Mouse (Mus musculus) hindbrain, embryonic 15.5 days (tissue): ENCODE data around the gene Krt79. TPM values are rescaled to one million over a fixed set of nuclear protein-coding genes. Genes with fewer than 3 reads are reported as not detected.
A peak's percentile ranks its signal among the peaks of the same experiment; 100 is the strongest.

ENCODE experiments used
- ATAC-seq: fragments of 200-750 bp; cut with Nextera tagmentation; 2 replicates; pipeline ENCODE4 v1.8.0; 2017; ENCODE audit warnings: low read depth, moderate number of reproducible peaks, moderate TSS enrichment; ENCODE audit not compliant: low FRiP score
- H3K27ac ChIP-seq: fragments of 300-500 bp; sonication (generic); replicated peaks from 2 replicates; pipeline ENCODE4 v1.5.1; 2015; ENCODE audit warnings: mild to moderate bottlenecking, inconsistent platforms
- H3K27me3 ChIP-seq: fragments of 300-500 bp; sonication (generic); 2 replicates; pipeline ENCODE4 v1.6.1; 2015; ENCODE audit warnings: control low read depth, inconsistent platforms
- H3K36me3 ChIP-seq: fragments of 300-500 bp; sonication (generic); 2 replicates; pipeline ENCODE4 v1.6.1; 2015; ENCODE audit warnings: control low read depth, inconsistent platforms
- H3K4me1 ChIP-seq: fragments of 300-500 bp; sonication (generic); replicated peaks from 2 replicates; pipeline ENCODE4 v1.6.1; 2015; ENCODE audit warnings: control low read depth, inconsistent platforms
- H3K4me2 ChIP-seq: fragments of 300-500 bp; sonication (generic); 2 replicates; pipeline ENCODE4 v1.6.1; 2015; ENCODE audit warnings: moderate library complexity, mild to moderate bottlenecking, inconsistent platforms
- H3K4me3 ChIP-seq: fragments of 300-500 bp; sonication (generic); 2 replicates; pipeline ENCODE4 v1.5.1; 2015; ENCODE audit warnings: mild to moderate bottlenecking, inconsistent platforms
- H3K9ac ChIP-seq: fragments of 300-500 bp; sonication (generic); 2 replicates; pipeline ENCODE4 v1.6.1; 2015; ENCODE audit warnings: inconsistent platforms
- H3K9me3 ChIP-seq: fragments of 300-500 bp; sonication (generic); 2 replicates; pipeline ENCODE4 v1.6.1; 2016; ENCODE audit warnings: control low read depth, inconsistent platforms
- WGBS: fragments of 180-500 bp; shearing (Covaris S2); methylation state at CpG from one replicate; pipeline ENCODE4 v1.1.7; 2015; 5-methylcytosine and 5-hydroxymethylcytosine counted together
- polyA plus RNA-seq: library from polyadenylated mRNA; unstranded; fragments of >200 nt; fragmentation: Nextera tagmentation; extraction: Ambion mirVana; gene quantifications from 2 replicates; pipeline ENCODE4 v1.2.1, GENCODE M21; 2015

Krt79 gene
- polyA plus RNA-seq, 1 experiment from 2014 or later: 0.70 TPM

DNA sequence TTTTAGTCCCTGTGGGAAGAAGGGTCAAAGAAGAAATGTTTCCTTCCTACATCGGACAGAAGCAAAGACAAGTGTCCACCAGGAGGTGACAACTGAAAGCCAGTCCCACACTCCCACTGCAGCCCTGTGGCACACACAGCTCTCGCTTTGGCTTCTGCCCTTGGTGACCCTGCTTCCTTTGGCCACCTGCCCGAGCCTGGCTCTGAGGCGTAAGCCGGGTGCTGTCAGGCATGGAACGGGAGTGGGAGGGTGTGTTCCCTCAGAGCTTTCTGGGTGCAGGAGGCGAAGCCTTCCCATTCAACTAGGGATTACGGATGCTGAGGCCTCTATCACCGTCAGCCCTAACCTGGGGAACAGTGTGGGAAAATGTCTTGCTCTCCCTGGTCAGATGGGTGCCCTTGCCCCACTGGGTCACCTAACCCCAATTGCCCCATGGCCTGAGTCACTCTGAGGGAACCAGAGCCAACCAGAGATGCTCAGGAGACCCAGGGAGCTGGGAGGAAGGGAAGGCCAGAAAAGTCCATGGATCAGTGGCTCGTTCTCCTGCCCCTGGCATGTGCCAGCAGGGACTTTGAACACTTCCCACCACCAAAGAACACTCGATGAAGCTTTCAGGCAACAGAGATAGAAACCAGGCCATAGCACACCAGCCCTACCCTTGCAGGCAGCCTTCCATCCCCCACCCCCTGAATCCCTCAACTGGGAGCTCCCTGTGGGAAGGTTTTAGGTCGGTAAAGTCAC is 12.6 kb downstream of the Krt79 start:
- Histone ChIP-seq H3K9me3 (no peaks in the 10 kb centered on the region), H3K4me3 (no peak overlapping the region), H3K27ac (no peak overlapping the region), H3K27me3 (0 out of 2 replicates have a peak, but pooled peaks cover 3% of the 10 kb centered on the region), H3K9ac (no peak overlapping the region), H3K4me1 (peaks cover 12% of the 10 kb centered on the region; the same call in 1 of the 2 replicates), H3K36me3 (no peaks in the 10 kb centered on the region), H3K4me2 (no peak overlapping the region)
- no peak for ATAC-seq
- whole genome bisulfite sequencing: 78% methylated on average over 12 of the region's 12 CpGs

DNA sequence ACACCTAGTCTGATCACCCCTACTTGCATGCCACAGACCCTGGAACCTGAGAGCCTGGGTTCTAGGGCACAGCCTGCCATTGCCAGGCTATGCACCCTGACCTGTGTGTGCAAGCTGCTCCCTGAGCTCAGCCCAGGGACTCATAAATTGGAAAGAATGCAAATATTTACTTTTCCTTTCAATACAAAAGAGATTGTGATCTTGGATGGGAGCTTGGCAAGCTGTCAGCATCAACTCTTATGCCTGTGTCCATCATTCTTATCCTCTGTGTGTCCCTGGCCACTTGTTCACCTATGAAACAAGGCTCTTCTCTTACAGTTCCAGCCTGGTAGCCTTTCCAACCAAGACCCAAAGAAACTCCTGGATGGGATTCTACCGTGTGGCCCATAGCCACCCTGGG is 15.1 kb downstream of the Krt79 start:
- Histone ChIP-seq H3K9ac (no peak overlapping the region), H3K4me3 (no peak overlapping the region), H3K27me3 (0 out of 2 replicates have a peak, but pooled peaks cover 3% of the 10 kb centered on the region), H3K27ac (no peak overlapping the region), H3K36me3 (no peaks in the 10 kb centered on the region), H3K4me2 (no peak overlapping the region), H3K4me1 (peaks cover 7% of the 10 kb centered on the region; the same call in 1 of the 2 replicates), H3K9me3 (no peaks in the 10 kb centered on the region)
- no peak for ATAC-seq
- 89% methylated on average over 1 of the region's 1 CpGs for WGBS

DNA sequence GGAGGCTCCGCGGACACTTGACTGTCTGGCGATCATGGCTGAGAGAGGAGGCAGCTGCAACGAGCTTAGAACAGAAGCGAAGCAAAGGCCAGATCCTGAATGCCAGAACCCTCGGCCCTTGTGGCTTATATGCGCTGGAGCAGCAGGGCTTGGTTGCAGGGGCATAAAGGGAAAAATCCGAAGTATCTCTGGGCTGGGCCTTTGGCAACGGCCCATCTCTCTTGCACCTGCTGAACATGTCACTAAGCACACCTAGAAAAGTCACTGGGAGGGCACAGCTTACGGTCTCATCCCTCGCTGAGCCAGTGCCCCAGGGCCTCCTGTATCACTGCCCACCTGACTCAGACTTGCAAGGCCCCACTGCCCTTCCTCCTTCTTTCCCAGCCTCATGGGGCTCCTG is 15.5 kb downstream of the Krt79 start, which contains the start of gene Krt4:
Gene Krt4 (minus strand): TSS at position 101 of the 400 bp plus-strand sequence.
- Histone ChIP-seq H3K36me3 (no peaks in the 10 kb centered on the region), H3K4me2 (no peak within 1 kb of the TSS), H3K27ac (no peak within 1 kb of the TSS), H3K27me3 (no peaks in the 10 kb centered on the region), H3K4me3 (no peak within 1 kb of the TSS), H3K9me3 (no peaks in the 10 kb centered on the region), H3K4me1 (peaks cover 3% of the 10 kb centered on the region; the same call in 1 of the 2 replicates), H3K9ac (no peak within 1 kb of the TSS)
- ATAC-seq: no peak
- 83% methylated on average over 11 of the region's 11 CpGs for WGBS

DNA sequence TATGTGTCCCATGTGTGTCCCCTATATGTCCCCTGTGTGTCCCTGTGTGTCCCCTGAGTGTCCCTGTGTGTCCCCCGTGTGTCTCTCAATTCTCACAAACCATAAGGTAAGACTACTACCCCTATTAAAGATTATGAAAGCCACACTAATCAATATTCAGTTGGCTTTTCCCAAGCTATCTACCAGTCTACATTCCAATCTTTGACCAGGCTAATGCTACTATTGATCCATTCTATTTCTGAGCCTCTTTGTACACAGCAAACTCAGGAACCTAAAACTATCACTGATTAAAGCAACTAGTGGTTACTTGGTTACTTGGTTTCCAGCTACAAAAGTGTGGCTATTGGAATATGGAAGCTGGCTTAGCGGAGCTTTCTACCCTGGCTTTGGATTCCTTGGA is 17.8 kb downstream of the Krt79 start:
- no peak overlapping the region for H3K27ac ChIP-seq
- ATAC-seq: no peak
- 90% methylated on average over 2 of the region's 2 CpGs for WGBS
- no peaks in the 10 kb centered on the region for H3K27me3 ChIP-seq
- no peaks in the 10 kb centered on the region for H3K9me3 ChIP-seq
- H3K36me3 ChIP-seq: no peaks in the 10 kb centered on the region
- no peak overlapping the region for H3K4me2 ChIP-seq
- H3K4me3 ChIP-seq: no peak overlapping the region
- no peaks in the 10 kb centered on the region for H3K4me1 ChIP-seq
- H3K9ac ChIP-seq: no peak overlapping the region

DNA sequence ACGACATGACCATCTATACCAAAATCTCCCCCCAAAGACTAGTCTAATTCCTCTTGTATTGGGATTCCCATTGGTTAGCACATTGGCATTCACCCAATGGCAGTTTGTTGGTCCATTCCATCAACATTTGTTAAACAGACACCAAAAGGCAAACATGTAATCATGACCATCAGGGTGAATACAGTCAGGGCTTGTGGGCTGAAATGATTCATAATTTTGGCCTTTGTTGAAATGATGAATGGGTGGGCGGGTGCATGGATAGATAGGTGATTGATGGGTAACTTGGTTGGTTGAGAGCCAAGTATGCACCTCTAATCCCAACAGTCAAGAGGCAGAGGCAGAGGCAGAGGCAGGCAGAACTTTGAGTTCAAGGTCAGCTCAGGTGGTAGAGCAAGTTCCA is 24.1 kb downstream of the Krt79 start:
- ATAC-seq: no peak
- whole genome bisulfite sequencing: 78% methylated on average over 2 of the region's 2 CpGs
- no peak overlapping the region for H3K27ac ChIP-seq
- no peaks in the 10 kb centered on the region for H3K9me3 ChIP-seq
- H3K4me3 ChIP-seq: no peak overlapping the region
- no peaks in the 10 kb centered on the region for H3K4me1 ChIP-seq
- no peak overlapping the region for H3K4me2 ChIP-seq
- no peaks in the 10 kb centered on the region for H3K36me3 ChIP-seq
- H3K27me3 ChIP-seq: no peaks in the 10 kb centered on the region
- H3K9ac ChIP-seq: no peak overlapping the region

DNA sequence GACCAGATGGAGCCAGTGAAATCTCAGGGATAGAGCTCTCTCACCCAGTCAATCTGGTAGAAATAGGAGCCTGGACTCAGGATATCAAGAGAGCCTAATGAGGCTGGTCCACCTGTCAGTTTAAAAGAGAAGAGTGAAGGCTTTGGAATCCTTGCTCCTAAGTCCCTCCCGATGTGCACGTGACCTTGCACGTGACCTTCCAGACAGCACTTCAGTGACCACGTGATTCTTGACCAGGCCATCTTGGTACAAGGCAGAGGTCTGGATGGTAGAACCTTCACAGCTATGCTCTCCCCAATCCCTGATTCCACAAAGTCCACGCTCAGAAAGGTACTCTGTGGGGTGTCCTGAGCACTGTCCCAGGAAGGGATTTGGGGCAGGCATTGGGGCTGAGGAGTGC is 35.3 kb downstream of the Krt79 start:
- no peak overlapping the region for H3K27ac ChIP-seq
- no peak overlapping the region for H3K4me2 ChIP-seq
- H3K4me1 ChIP-seq: no peaks in the 10 kb centered on the region
- no peak for ATAC-seq
- H3K4me3 ChIP-seq: no peak overlapping the region
- H3K27me3 ChIP-seq: no peaks in the 10 kb centered on the region
- no peak overlapping the region for H3K9ac ChIP-seq
- WGBS: 81% methylated on average over 5 of the region's 5 CpGs
- no peaks in the 10 kb centered on the region for H3K9me3 ChIP-seq
- no peaks in the 10 kb centered on the region for H3K36me3 ChIP-seq

DNA sequence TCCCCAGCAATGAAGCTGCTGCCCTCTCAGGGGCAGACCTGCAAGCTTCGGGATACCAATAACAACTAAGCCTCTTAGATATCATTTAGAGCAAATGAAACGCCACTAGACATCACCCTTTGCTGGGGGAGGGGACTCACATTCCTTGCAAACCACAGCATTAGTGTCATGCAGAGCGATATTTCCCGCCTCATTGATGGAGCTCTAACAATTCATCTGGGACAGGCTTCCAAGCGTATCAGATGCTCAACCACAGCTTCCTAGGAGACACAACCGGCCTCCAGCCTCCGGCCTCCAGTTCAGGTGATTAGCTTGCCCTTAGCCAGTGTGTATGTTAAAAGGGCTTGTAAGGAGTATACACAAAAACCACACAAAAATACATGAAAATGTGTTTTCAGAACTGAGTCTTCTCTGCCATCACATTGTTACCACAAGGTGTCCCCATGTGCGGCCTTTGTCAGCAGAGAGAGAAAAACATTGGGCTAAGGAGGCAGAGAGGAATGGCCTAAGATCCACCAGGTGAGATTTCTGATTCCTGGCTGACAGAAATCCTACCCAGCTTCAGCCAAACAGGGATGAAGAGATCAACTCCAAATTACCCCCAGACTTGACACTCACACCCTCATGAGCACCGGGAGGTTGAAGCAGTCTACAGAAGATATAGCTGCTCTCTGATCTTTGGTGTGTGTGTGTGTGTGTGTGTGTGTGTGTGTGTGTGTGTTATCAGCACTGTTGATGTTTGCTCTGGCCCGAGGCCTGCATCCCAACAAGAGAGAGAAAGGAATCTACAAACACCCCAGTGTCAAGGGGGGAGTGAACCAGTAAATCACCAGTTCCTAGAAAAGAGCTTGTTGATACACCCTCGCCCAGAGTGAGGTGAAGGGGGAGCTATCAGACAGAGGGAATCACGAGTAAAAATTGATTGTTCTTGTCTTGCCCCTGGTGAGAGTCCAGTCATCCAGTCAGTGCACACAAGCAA is 37.7 kb downstream of the Krt79 start:
- Histone ChIP-seq H3K27ac (no peak overlapping the region), H3K36me3 (no peaks in the 10 kb centered on the region), H3K4me3 (no peak overlapping the region), H3K9me3 (no peaks in the 10 kb centered on the region), H3K4me1 (no peaks in the 10 kb centered on the region), H3K4me2 (no peak overlapping the region), H3K9ac (no peak overlapping the region), H3K27me3 (no peaks in the 10 kb centered on the region)
- no peak for ATAC-seq
- whole genome bisulfite sequencing: 54% methylated on average over 12 of the region's 12 CpGs

DNA sequence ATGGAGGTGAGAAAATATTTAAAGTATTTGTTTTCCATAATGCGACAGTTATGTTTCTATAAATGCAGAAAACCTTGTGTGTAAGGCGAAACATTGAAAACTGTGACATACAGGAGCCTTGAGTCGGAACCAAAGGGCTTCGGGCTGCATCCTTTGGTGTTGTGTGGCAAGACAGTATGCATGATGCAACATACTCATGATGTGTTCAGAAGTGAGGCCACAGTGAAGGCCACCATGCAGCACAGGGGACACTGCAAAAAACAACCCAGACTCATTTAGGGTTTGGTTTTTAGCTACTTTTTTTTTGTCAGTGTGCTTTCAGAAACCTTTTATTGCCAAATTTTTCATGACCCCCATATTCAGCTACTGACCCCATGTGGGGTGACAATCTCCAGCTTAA is 44.9 kb downstream of the Krt79 start:
- 96% methylated on average over 4 of the region's 4 CpGs for WGBS
- no peak for ATAC-seq
- H3K27ac ChIP-seq: no peak overlapping the region

DNA sequence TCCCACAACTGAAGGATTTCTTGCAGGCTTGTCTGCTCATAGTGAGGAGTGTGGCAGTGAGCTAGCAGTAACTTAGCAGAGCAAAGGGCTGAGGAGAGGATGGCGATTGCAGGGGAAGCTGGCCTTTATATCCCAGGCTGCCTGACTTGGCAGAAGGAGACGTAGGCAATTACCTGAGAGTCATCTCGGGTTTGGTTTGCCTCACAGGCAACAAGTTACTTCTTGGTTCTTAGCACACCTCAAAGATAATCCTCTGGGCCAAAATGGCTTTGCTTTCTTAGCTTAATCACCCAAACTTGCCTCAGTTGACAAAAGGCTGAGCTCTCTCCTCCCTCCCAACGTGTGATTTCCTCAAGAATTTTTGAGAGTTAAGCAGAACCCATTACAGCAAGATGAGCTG is 47.3 kb downstream of the Krt79 start, which contains the start of gene Krt76:
Gene Krt76 (minus strand): TSS at position 101 of the 400 bp plus-strand sequence.
- no peak within 1 kb of the TSS for H3K4me3 ChIP-seq
- 74% methylated on average over 4 of the region's 4 CpGs for WGBS
- no peaks in the 10 kb centered on the region for H3K4me1 ChIP-seq
- H3K4me2 ChIP-seq: no peak within 1 kb of the TSS
- H3K9me3 ChIP-seq: no peaks in the 10 kb centered on the region
- H3K9ac ChIP-seq: no peak within 1 kb of the TSS
- no peak for ATAC-seq
- no peaks in the 10 kb centered on the region for H3K27me3 ChIP-seq
- H3K27ac ChIP-seq: no peak within 1 kb of the TSS
- H3K36me3 ChIP-seq: no peaks in the 10 kb centered on the region

More for the DNA sequence above, 44.9 kb downstream of the Krt79 start:
- Histone ChIP-seq H3K4me1 (no peaks in the 10 kb centered on the region), H3K4me2 (no peak overlapping the region), H3K36me3 (no peaks in the 10 kb centered on the region), H3K9ac (no peak overlapping the region), H3K4me3 (no peak overlapping the region), H3K9me3 (no peaks in the 10 kb centered on the region), H3K27me3 (no peaks in the 10 kb centered on the region)

DNA sequence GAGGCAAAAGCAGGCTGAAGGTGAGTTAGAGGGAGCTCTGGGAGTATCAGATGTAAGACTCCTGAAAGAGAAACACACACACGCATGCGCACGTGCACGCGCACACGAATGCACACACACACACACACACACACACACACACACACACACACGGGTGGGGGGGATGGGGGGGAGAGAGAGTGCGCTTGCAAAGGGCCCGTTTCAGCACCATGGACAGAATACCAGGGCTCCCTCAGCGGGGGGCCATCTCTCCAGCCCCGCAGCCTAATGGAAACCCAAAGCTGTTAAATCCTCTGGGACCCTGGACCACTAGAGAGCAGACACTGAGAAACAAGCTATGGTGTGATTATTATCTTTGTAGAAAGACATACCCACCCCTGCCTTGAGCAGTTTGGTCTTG is 60.3 kb downstream of the Krt79 start:
- no peaks in the 10 kb centered on the region for H3K27me3 ChIP-seq
- 27% methylated on average over 9 of the region's 11 CpGs for WGBS
- H3K36me3 ChIP-seq: no peaks in the 10 kb centered on the region
- no peaks in the 10 kb centered on the region for H3K4me1 ChIP-seq
- H3K27ac ChIP-seq: no peak overlapping the region
- no peaks in the 10 kb centered on the region for H3K9me3 ChIP-seq
- no peak overlapping the region for H3K4me3 ChIP-seq
- H3K4me2 ChIP-seq: 0 out of 2 replicates have a peak overlapping the region, but pooled peaks have one; percentile 26
- no peak overlapping the region for H3K9ac ChIP-seq
- no peak for ATAC-seq
